Mouse (Mus musculus) adrenal gland, postnatal 14 days (tissue): ENCODE data around the gene Caml. TPM values are rescaled to one million over a fixed set of nuclear protein-coding genes. Genes with fewer than 3 reads are reported as not detected.

ENCODE experiments used
- DNase-seq: peaks from one replicate; pipeline ENCODE4 v3.0.0; 2021; ENCODE audit warnings: mixed read lengths
- total RNA-seq: library from RNA; stranded (reverse); gene quantifications from 2 replicates; pipeline ENCODE4 v1.2.3, GENCODE M21; 2021

Gene Caml
- total RNA-seq, 1 experiment from 2014 or later = 25.4 TPM

- DNase-seq = no peak
These were observed 2.5 kb upstream of the Caml start for GRCm38 (mm10) chr13:55620275-55620674.

GRCm38 (mm10) chr13:55622156-55622648, 603 bp upstream of the Caml start:
- peak; percentile 12 for DNase-seq

- peak; percentile 95 for DNase-seq
These were observed 11.9 kb downstream of the Caml start, which contains the start of gene Ddx46 for GRCm38 (mm10) chr13:55634639-55635127. Ddx46 (plus strand) TSS chr13:55635027.

GRCm38 (mm10) chr13:55635146-55635571, 12.4 kb downstream of the Caml start:
- DNase-seq = peak; percentile 43

GRCm38 (mm10) chr13:55636185-55636983, 13.6 kb downstream of the Caml start:
- DNase-seq = no peak

GRCm38 (mm10) chr13:55640480-55640879, 17.7 kb downstream of the Caml start:
- DNase-seq = peak; percentile 87

- DNase-seq = no peak
These were observed 21.7 kb downstream of the Caml start for GRCm38 (mm10) chr13:55644525-55644924.

- DNase-seq = no peak
These were observed 27.3 kb downstream of the Caml start for GRCm38 (mm10) chr13:55650098-55650497.

GRCm38 (mm10) chr13:55650980-55651379, 28.2 kb downstream of the Caml start:
- DNase-seq = no peak

GRCm38 (mm10) chr13:55668550-55668949, 45.7 kb downstream of the Caml start:
- DNase-seq = peak; percentile 73

GRCm38 (mm10) chr13:55672711-55673110, 49.9 kb downstream of the Caml start:
- no peak for DNase-seq

- DNase-seq = no peak
These were observed 54.6 kb downstream of the Caml start for GRCm38 (mm10) chr13:55677364-55677763.

Other genes starting within 250 kb of the Caml start
- 0.33 TPM in 1 of 2 replicates, not detected in the other for gene Slc34a1, start 224.8 kb upstream of the Caml start, total RNA-seq
- not detected in 2 replicates for gene Pfn3, start 207.8 kb upstream of the Caml start, total RNA-seq
- gene F12, start 196.2 kb upstream of the Caml start, total RNA-seq = 4.3 and 60.0 TPM in 2 replicates
- gene Grk6, start 177.9 kb upstream of the Caml start, total RNA-seq = 35.3 and 55.4 TPM in 2 replicates
- gene Prr7, start 158.7 kb upstream of the Caml start, total RNA-seq = 3.1 and 6.0 TPM in 2 replicates
- 24.0 and 24.9 TPM in 2 replicates for gene Dbn1, start 134.9 kb upstream of the Caml start, total RNA-seq
- 23.8 and 26.7 TPM in 2 replicates for gene Pdlim7, start 109.3 kb upstream of the Caml start, total RNA-seq
- 3.4 and 11.6 TPM in 2 replicates for gene Dok3, start 93.7 kb upstream of the Caml start, total RNA-seq
- 38.4 and 46.0 TPM in 2 replicates for gene Ddx41, start 86.3 kb upstream of the Caml start, total RNA-seq
- 42.5 and 50.2 TPM in 2 replicates for gene Fam193b, start 51.9 kb upstream of the Caml start, total RNA-seq
- gene Tmed9, start 49.3 kb upstream of the Caml start, total RNA-seq = 145 and 156 TPM in 2 replicates
- gene B4galt7, start 23.1 kb upstream of the Caml start, total RNA-seq = 11.6 and 15.4 TPM in 2 replicates
- gene Ddx46, start 12.0 kb downstream of the Caml start, total RNA-seq = 35.1 and 41.8 TPM in 2 replicates
- gene B230219D22Rik, start 70.1 kb downstream of the Caml start, total RNA-seq = 53.9 and 55.4 TPM in 2 replicates
- gene Txndc15, start 91.6 kb downstream of the Caml start, total RNA-seq = 50.0 and 52.8 TPM in 2 replicates
- gene Pcbd2, start 104.4 kb downstream of the Caml start, total RNA-seq = 62.1 and 72.6 TPM in 2 replicates
- gene Catsper3, start 161.6 kb downstream of the Caml start, total RNA-seq = 0.30 TPM in 1 of 2 replicates, not detected in the other
- not detected in 2 replicates for gene Pitx1, start 213.2 kb downstream of the Caml start, total RNA-seq